Mouse (Mus musculus): ENCODE results near the gene BC107364.
"Not testable (repeated sequence)": the region's sequence is repeated elsewhere in the genome, so short reads cannot be mapped to it uniquely, and the experiment has no call there.

DNA sequence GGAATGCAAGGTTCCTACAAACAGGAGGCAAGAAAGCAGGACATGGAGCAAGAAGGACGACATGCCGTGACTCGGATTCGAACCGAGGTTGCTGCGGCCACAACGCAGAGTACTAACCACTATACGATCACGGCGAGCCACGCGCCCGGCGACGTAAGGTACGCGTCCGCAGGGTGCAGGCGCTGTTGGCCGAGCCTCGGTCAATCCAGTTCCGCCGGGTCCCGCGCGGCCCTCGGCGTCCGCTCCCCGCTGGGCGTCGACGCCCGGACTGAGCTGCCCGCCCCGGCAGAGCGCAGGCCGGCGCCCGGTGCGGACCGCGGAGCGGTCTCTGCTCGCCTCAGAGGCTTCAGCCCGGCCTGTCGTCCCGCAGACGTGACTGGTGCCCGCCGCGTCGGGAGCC is 5.9 kb upstream of the BC107364 start:
- not testable (repeated sequence) for TF ChIP-seq POLR2A (IDR thresholded peaks at IDR 0.05; ENCODE audit: borderline replicate concordance, extremely low read depth, low read depth, low read length); CTCF (IDR thresholded peaks at IDR 0.05; ENCODE audit: insufficient read depth, low read length)

All from lung, adult 2 months (tissue).